Mouse (Mus musculus) ES-E14 (cell line): ENCODE data around the gene Ano2.

ENCODE experiments used
- MAFK ChIP-seq: IDR thresholded peaks from 2 replicates; pipeline ENCODE4 v1.6.1; 2014; ENCODE audit warnings: mild to moderate bottlenecking, low read depth, low read length, inconsistent platforms; ENCODE audit not compliant: insufficient read depth
- ZC3H11A ChIP-seq: IDR thresholded peaks from 2 replicates; pipeline ENCODE4 v1.6.1; 2012; ENCODE audit warnings: low read depth, mild to moderate bottlenecking, inconsistent platforms, low read length, borderline replicate concordance
- ZNF384 ChIP-seq: IDR thresholded peaks from 2 replicates; pipeline ENCODE4 v1.6.1; 2012; ENCODE audit warnings: low read depth, low read length, inconsistent platforms

GRCm38 (mm10) chr6:125748646-125749045, 58.4 kb downstream of the Ano2 start:
- no peak for TF ChIP-seq ZNF384
- no peak for TF ChIP-seq MAFK
- no peak for TF ChIP-seq ZC3H11A
